Mouse (Mus musculus) spleen, postnatal 36 days (tissue): ENCODE results near the gene Smpd1.

ENCODE experiments used
- DNase-seq, 2 experiments: peaks; one replicate each; pipeline ENCODE4 v3.0.0; 2022; ENCODE audit warnings: low spot score in 2 of 2, mixed read lengths in 1 of 2

Gene Smpd1

DNA sequence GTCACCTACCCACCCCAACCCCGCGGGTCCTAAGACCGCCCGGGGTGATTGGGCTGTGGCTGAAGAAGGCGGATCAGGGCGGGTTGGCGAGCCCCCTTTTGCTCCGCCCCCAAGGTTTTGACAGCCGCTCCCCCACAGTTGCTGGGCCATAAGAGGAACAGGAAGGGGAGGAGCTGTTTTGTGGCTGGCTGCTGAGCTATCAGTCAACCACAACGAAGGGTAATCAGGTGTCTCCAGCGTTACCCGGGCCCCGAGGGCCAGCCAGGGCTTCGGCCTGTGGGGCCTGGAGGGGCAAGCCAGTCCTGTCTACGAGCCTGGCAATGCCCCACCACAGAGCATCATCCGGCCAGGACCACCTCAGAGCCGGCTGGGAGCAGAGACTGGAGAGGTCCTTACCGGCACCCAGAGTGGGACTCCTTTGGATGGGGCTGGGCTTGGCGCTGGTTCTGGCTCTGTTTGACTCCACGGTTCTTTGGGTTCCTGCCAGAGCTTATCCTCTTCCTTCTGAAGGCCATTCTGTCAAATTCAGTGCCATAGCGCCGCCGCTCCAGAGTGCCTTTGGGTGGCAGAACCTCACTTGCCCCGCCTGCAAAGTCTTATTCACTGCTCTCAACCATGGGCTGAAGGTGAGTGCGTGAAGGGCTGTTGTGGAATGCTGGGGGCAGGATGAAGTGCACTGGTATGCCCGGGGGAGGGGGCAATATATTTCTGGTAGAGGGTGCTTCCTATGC is at the start of gene Smpd1:
Smpd1 (plus strand) TSS at position 149 of the 731 bp plus-strand sequence.
- peak; percentile 93 to 94 for DNase-seq

GRCm38 (mm10) chr7:105507257-105507656 is 46.9 kb upstream of the Smpd1 start:
- no peak for DNase-seq

DNA sequence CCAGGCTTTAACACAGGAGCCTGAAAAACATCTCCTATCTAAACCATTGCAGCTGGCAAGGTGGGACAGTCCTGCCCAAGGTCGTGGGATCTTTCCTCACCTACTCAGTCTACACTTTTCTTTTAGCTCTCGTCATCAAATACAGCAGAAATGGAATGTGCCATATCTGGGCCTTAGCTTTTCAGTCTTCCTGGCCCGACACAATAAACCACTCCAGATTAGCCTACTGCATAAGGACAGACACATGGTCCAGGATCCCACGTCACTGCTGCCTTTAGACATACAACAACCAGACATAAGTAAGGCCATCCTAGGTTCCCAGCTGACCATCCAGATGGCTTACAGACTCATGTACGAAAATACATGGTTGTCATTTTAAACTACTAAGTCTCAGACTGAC is 44.0 kb upstream of the Smpd1 start:
- DNase-seq: no peak

DNA sequence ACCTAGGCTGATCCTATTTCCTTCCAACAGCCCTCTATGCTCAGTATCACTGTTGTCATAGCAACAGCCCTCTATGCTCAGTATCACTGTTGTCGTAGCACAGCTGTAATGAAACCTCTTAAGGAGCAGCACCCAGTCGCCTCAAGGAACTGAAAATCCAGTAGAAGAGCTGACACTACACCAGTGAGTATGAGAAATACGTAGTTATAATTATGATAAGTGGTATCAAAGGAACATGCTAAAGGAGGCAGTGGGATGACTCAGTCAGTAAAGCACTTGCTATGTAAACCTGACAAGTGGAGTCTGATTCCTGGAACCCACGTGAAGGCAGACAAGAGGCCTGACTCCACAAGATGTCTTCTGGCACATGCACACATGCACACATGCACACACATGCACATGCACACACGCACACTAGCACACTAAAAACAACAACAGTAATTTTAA is 40.3 kb upstream of the Smpd1 start:
- no peak for DNase-seq

DNA sequence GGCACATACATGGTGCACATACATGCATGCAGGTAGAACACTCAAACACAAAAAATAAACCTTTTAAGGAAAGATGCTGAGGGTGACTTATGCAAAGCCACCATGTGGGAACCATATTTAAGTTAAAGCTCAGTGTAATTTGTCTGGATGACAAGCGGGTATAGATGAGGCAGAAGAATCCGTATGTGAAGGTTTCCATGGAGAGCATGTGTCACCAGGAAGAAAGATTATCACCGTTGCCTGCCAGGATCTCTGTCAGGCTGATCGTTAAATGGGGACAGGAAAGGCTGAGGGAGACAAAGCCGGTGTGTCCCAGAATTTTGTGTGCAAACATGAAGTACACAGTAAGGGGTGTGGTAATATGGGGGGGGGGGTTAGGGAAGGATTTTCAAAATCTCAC is 39.6 kb upstream of the Smpd1 start:
- no peak for DNase-seq

DNA sequence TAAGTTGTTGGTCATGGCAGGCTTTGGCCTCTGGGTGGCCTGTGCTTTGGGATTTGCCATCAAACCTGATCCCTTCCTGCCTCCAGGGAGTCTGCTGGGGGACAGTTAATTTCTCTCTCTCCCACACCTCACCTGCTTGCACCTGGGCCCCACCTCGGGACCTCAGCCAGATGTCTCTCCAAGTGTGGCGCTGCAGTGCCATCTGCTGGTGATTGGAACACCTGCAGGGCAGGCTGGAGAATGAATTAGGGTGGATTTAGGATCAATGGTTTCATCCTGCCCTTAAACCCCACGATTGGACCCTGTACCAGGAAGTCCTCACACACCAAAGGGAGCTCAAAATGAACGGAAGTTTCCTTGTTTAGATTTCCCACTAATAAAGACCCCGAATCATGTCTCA is 39.0 kb upstream of the Smpd1 start:
- peak; percentile 9 to 24 for DNase-seq

GRCm38 (mm10) chr7:105516669-105517360 is 37.3 kb upstream of the Smpd1 start:
- DNase-seq: no peak

DNA sequence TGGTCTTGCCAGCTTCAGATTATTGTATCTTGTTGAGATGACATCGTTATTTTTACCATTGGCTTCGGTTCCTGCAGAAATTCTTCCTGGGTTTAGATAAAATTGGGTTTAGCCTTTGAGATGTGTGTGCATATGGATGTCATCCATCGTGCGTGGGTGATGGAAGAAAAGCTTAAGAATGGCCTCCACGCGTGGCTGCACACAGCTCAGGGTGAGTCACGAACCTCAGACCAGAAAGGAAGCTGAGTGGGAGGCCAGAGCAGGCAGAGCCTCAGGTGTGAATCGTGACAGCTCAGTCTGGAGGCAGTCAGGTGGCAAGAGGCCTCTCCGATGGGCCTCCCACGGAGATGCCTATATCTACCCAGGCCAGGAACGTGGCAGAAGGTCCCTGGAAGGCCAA is 34.8 kb upstream of the Smpd1 start:
- DNase-seq: no peak

DNA sequence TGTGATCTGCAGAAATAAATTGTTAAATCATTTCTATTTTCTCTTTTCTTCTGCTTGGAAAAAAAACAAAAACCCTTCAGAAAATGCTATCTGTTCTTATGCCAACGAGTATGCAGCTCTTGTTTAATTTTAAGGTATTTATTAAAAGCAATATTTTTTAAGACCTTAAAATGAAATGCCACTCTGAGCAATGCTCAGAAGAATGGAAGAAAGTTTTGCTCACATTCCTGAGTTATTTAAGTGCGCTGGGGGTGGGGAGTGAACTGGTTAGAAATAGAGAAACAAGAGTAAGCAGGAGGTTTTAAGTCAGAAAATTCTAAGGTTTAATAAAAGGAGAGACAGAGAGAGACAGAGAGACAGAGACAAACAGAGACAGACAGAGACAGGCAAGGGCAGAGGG is 34.4 kb upstream of the Smpd1 start:
- DNase-seq: no peak

DNA sequence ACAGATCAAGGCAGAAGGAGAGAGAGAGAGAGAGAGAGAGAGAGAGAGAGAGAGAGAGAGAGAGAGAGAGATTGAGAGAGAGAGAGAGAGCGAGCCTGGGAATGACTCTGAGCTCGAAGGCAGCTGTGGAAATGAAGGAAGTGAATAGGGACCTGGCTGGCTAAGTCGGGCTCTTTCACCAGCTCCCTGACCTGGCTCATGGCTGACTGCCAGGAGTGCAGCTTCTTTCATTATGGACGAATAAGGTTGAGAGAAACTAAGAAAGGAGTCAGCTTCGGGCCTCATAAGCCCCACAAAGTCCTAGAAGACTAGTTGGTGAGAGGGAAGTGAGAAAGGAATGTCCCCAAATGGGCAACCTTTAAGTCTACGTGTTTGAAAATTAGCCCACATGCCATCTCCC is 34.0 kb upstream of the Smpd1 start:
- no peak for DNase-seq

DNA sequence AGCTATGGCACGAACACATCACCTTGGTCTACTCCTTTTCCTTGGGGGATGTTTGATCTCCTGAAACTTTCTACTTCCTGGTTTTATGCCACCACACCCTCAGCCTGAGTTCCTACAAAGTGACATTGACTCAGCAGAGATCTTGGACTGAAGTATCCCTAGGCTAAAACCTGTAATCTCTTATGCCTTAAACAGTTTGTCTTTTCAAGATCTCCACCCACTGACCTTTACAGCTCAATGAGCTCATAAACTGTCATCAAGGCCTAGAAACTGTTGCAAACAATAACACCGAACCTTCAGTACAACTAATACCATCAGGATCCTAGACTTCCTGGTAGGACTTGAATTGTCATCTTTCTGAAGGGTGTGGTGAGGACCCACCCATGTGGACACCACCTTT is 29.9 kb upstream of the Smpd1 start:
- DNase-seq: no peak

GRCm38 (mm10) chr7:105527306-105527937 is 26.7 kb upstream of the Smpd1 start:
- no peak for DNase-seq

GRCm38 (mm10) chr7:105528094-105528493 is 26.1 kb upstream of the Smpd1 start:
- DNase-seq: no peak

DNA sequence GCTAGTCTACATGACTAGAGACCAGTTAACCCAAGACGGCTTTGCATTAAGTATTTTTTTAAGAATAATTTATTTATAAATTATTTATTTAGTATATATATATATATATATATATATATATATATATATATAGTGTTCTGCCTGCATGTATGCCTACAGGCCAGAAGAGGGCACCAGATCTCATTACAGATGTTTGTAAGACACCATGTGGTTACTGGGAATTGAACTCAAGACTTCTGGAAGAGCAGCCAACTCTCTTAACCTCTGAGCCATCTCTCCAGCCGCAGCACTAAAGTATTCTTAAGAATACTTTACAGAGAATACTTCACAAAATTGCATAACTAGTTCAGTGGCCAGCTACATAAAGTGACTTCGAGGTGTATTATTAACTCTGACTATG is 20.0 kb upstream of the Smpd1 start:
- no peak for DNase-seq

- DNase-seq: no peak
These were observed 8.2 kb upstream of the Smpd1 start for GRCm38 (mm10) chr7:105545986-105546385.

DNA sequence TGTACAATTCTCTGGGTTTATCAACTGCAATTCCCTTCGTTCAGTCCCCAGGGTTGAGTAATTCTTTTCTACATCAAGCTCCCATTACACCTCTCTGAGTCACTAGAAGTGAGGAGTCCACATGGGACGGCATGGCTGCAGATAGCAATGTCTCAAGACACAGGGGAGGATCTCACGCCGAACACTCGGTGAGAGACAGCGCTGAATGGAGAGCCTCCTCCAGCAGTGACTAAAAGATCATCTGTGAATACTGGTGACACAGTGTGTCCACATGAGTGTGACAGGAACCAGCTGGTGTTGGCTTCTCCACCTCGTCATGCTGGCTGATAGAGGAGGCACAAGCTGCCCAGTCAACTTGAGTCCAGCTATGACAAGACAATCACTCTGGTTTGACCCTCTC is 6.2 kb upstream of the Smpd1 start:
- DNase-seq: no peak

DNA sequence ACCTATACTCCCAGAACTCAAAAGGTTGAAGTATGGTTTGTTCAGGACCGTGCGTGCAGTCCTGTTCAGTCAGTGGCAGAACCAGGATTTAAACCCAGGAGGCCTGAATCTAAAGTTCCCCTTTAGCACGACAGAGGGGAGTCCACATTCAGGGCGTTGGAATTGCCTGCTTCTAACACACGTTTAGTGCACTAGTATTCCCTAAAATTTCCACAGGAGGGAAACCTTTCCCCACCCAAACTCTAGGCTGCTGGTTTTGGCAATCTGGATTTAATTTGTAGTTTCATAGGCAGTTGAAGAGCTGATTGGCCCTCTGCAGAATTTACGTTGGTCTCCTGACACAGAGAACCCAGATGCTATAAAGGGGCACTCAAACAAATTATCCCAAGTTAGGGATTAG is 5.1 kb upstream of the Smpd1 start:
- no peak for DNase-seq

GRCm38 (mm10) chr7:105553456-105554211 is 526 bp upstream of the Smpd1 start:
- DNase-seq: no peak

DNA sequence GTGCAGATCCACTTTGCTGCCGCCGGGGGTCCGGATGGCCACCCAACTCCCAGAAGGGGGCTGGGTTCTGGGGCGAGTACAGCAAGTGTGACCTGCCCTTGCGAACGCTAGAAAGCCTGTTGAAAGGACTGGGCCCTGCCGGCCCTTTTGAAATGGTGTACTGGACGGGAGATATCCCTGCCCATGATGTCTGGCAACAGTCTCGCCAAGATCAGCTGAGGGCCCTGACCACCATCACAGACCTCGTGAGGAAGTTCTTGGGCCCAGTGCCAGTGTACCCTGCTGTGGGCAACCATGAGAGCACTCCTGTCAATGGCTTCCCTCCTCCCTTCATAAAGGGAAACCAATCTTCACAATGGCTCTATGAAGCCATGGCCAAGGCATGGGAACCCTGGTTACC is 1.4 kb downstream of the Smpd1 start:
- DNase-seq: no peak

DNA sequence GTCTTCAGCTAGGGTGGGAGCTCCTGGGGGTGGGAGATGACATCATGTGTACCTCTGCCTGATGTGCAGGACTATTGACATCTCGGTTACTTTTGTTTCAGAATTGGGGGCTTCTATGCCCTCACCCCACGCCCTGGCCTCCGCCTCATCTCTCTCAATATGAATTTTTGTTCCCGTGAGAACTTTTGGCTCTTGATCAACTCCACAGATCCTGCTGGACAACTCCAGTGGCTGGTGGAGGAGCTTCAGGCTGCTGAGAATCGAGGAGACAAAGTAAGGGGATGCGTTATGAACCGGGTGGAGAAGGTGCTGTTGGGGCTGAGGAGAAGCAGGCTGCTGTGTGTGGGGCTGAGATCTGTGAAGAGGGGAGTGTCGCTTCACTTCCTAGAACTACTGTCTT is 2.2 kb downstream of the Smpd1 start:
- no peak for DNase-seq

DNA sequence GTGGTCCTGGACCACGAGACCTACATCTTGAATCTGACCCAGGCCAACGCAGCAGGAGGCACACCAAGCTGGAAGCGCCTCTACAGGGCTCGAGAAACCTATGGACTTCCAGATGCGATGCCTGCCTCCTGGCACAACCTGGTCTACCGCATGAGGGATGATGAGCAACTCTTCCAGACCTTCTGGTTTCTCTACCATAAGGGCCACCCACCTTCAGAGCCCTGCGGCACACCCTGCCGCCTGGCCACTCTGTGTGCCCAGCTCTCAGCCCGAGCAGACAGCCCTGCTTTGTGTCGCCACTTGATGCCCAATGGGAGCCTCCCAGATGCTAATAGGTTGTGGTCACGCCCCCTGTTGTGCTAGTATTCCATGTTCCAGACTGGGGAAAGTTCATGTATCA is 3.5 kb downstream of the Smpd1 start:
- no peak for DNase-seq

GRCm38 (mm10) chr7:105559016-105559415 is 4.9 kb downstream of the Smpd1 start:
- no peak for DNase-seq
